Mouse (Mus musculus): ENCODE data around the gene Ppp2r5e.

GRCm38 (mm10) chr12:75547174-75547573 is 48.9 kb downstream of the Ppp2r5e start:
- TF ChIP-seq POLR2A (IDR thresholded peaks at IDR 0.05; ENCODE audit: extremely low read depth, insufficient read depth, low read length) = no peak
- TF ChIP-seq CTCF (IDR thresholded peaks at IDR 0.05; ENCODE audit: low read depth, low read length) = no peak

Measured in liver, adult 2 months (tissue).